Comparison of ENCODE assay signal across 9 mouse cellular contexts in the genomic region with DNA sequence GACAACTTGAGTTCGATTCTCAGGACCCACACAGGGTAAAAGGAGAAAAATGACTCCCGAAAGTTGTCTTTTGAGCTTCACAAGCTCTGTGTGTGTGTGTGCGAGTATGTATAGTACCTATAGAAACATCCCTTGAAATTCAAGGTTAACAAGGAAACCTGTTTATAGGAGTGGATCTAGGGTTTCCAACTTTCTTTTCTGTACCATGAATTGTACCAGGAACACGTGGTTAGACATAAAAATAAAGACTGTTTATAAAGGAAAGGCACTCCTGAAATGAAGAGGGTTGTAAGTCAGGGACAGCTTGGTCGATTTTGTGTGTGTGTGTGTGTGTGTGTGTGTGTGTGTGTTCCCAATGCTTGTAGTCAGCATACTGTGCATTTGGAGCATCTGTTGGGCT. TPM values are rescaled to one million over a fixed set of nuclear protein-coding genes. Genes with fewer than 3 reads are reported as not detected.
A peak's percentile ranks its signal among the peaks of the same experiment; 100 is the strongest.
DNase-seq lines count a peak whose midpoint lies in the region; ATAC-seq and TF ChIP-seq lines count a peak whose summit lies in the region.
"Had no signal": no experiment of that assay in that cellular context is flagged by ENCODE, and none has a peak within 500 bp of the region (broad histone marks: within the 10 kb centered on the region; RNA-seq: fewer than 3 reads in every experiment).

No protein-coding gene starts in this region.

- no peak for DNase-seq in kidney, postnatal 14 days
- DNase-seq in gastrocnemius, postnatal 10 days, result no peak
- no peak for DNase-seq in c-Kit-positive CD71-positive TER-119-positive erythroid progenitor cells, embryonic 14.5 days (ENCODE audit: low spot score)
- DNase-seq in kidney, adult 11 months, result no peak

- peak overlapping the region; percentile 81 for H3K4me3 ChIP-seq in kidney, embryonic 15.5 days (replicated peaks)
- peak overlapping the region; percentile 84 for H3K4me3 ChIP-seq in cortical plate, adult 2 months (ENCODE audit: insufficient read depth, low read length)
- peak overlapping the region; percentile 95 for H3K4me3 ChIP-seq in hindbrain, embryonic 16.5 days (ENCODE audit: low read length)
- peak overlapping the region; percentile 63 for H3K4me3 ChIP-seq in midbrain, embryonic 16.5 days (ENCODE audit: low read depth, low read length)

- WGBS in kidney, embryonic 15.5 days, result 12% methylated on average over 5 of the region's 5 CpGs
- WGBS in hindbrain, embryonic 16.5 days, result 13% methylated on average over 5 of the region's 5 CpGs
- WGBS in midbrain, embryonic 16.5 days, result 19% methylated on average over 5 of the region's 5 CpGs

- no peak for TF ChIP-seq POLR2A in cortical plate, adult 2 months (IDR thresholded peaks at IDR 0.05; ENCODE audit: extremely low read depth, insufficient read depth, low read length)

- peaks cover 15% of the 10 kb centered on the region for H3K27me3 ChIP-seq in kidney, embryonic 15.5 days
- H3K27me3 ChIP-seq in hindbrain, embryonic 16.5 days (replicated peaks; ENCODE audit: control insufficient read depth, insufficient read depth, low read length), result peaks cover 9% of the 10 kb centered on the region
- H3K27me3 ChIP-seq in midbrain, embryonic 16.5 days (ENCODE audit: control insufficient read depth, insufficient read depth, low read depth, low read length), result peaks cover 15% of the 10 kb centered on the region

- no peaks in the 10 kb centered on the region for H3K9me3 ChIP-seq in kidney, embryonic 15.5 days (replicated peaks)
- H3K9me3 ChIP-seq in hindbrain, embryonic 16.5 days (ENCODE audit: control insufficient read depth, low read length), result no peaks in the 10 kb centered on the region
- no peaks in the 10 kb centered on the region for H3K9me3 ChIP-seq in midbrain, embryonic 16.5 days (replicated peaks; ENCODE audit: control insufficient read depth, low read length, poor library complexity, severe bottlenecking)

- peaks cover 27% of the 10 kb centered on the region for H3K4me1 ChIP-seq in kidney, embryonic 15.5 days
- H3K4me1 ChIP-seq in cortical plate, adult 2 months (ENCODE audit: control insufficient read depth, insufficient read depth, low read length), result peaks cover 5% of the 10 kb centered on the region; the same call in 1 of the 2 replicates
- H3K4me1 ChIP-seq in hindbrain, embryonic 16.5 days (ENCODE audit: control insufficient read depth, insufficient read depth, low read depth, low read length), result peaks cover 13% of the 10 kb centered on the region
- H3K4me1 ChIP-seq in midbrain, embryonic 16.5 days (ENCODE audit: control insufficient read depth, insufficient read depth, low read length), result peaks cover 12% of the 10 kb centered on the region

- H3K9ac ChIP-seq in kidney, embryonic 15.5 days, result peak overlapping the region; percentile 85
- peak overlapping the region; percentile 87 for H3K9ac ChIP-seq in hindbrain, embryonic 16.5 days (ENCODE audit: low read depth, low read length)
- peak overlapping the region; percentile 68 for H3K9ac ChIP-seq in midbrain, embryonic 16.5 days (ENCODE audit: low read depth, low read length)

- no peak for ATAC-seq in kidney, embryonic 15.5 days (replicated peaks; ENCODE audit: low FRiP score)
- ATAC-seq in hindbrain, embryonic 16.5 days, result no peak
- ATAC-seq in midbrain, embryonic 16.5 days, result no peak

- peaks cover 25% of the 10 kb centered on the region for H3K36me3 ChIP-seq in kidney, embryonic 15.5 days
- H3K36me3 ChIP-seq in hindbrain, embryonic 16.5 days (ENCODE audit: control insufficient read depth, insufficient read depth, low read length), result 0 out of 2 replicates have a peak, but pooled peaks cover under 1% of the 10 kb centered on the region
- H3K36me3 ChIP-seq in midbrain, embryonic 16.5 days (ENCODE audit: control insufficient read depth, insufficient read depth, low read length), result no peaks in the 10 kb centered on the region

- peak overlapping the region; percentile 88 for H3K4me2 ChIP-seq in kidney, embryonic 15.5 days
- H3K4me2 ChIP-seq in hindbrain, embryonic 16.5 days (ENCODE audit: low read length), result peak overlapping the region; percentile 95
- H3K4me2 ChIP-seq in midbrain, embryonic 16.5 days (ENCODE audit: low read length), result peak overlapping the region; percentile 56

- 0 out of 2 replicates have a peak overlapping the region, but pooled peaks have one; percentile 79 for H3K27ac ChIP-seq in kidney, embryonic 15.5 days
- no peak overlapping the region for H3K27ac ChIP-seq in cortical plate, adult 2 months (ENCODE audit: insufficient read depth, low read length)
- H3K27ac ChIP-seq in hindbrain, embryonic 16.5 days (ENCODE audit: low read depth, low read length), result no peak overlapping the region
- H3K27ac ChIP-seq in midbrain, embryonic 16.5 days (ENCODE audit: low read length), result peak overlapping the region; percentile 69; the same call in 1 of the 2 replicates

- no peak for TF ChIP-seq CTCF in cortical plate, adult 2 months (IDR thresholded peaks at IDR 0.05; ENCODE audit: extremely low read depth, insufficient read depth, low read length)

RNA-seq across cellular contexts. Expression of a gene that starts 0.5 kb away (rescaled TPM):
- 65.5 and 67.1 TPM in 2 replicates for polyA plus RNA-seq in kidney, embryonic 15.5 days (2015; fragmentation: Nextera tagmentation; extraction: Ambion mirVana)
- polyA plus RNA-seq in cortical plate, adult 2 months (2012; rRNA removed), result 95.8 and 108 TPM in 2 replicates
- 45.2 and 46.3 TPM in 2 replicates for polyA plus RNA-seq in hindbrain, embryonic 16.5 days (2015; fragmentation: Nextera tagmentation; extraction: Ambion mirVana)
- polyA plus RNA-seq in midbrain, embryonic 16.5 days (2015; fragmentation: Nextera tagmentation; extraction: Ambion mirVana), result 52.3 and 53.0 TPM in 2 replicates
- total RNA-seq in gastrocnemius, postnatal 10 days (2021), result 10 to 100 TPM; 13.0 to 17.7 TPM

RNA-seq across cellular contexts. Expression of a gene that starts 7.3 kb away (rescaled TPM):
- 40.8 and 42.3 TPM in 2 replicates for polyA plus RNA-seq in kidney, embryonic 15.5 days (2015; fragmentation: Nextera tagmentation; extraction: Ambion mirVana)
- 0.79 and 1.3 TPM in 2 replicates for polyA plus RNA-seq in cortical plate, adult 2 months (2012; rRNA removed)
- 1.9 and 2.8 TPM in 2 replicates for polyA plus RNA-seq in hindbrain, embryonic 16.5 days (2015; fragmentation: Nextera tagmentation; extraction: Ambion mirVana)
- polyA plus RNA-seq in midbrain, embryonic 16.5 days (2015; fragmentation: Nextera tagmentation; extraction: Ambion mirVana), result 1.7 and 2.0 TPM in 2 replicates
- total RNA-seq in gastrocnemius, postnatal 10 days (2021), result 1 to 10 TPM in 1 of 2 experiments, under 1 TPM in 1; 0.78 to 1.1 TPM

RNA-seq across cellular contexts. Expression of a gene that starts 19.1 kb away (rescaled TPM):
- 6.7 and 6.9 TPM in 2 replicates for polyA plus RNA-seq in kidney, embryonic 15.5 days (2015; fragmentation: Nextera tagmentation; extraction: Ambion mirVana)
- polyA plus RNA-seq in cortical plate, adult 2 months (2012; rRNA removed), result 0.04 TPM in 1 of 2 replicates, not detected in the other
- 0.09 and 0.16 TPM in 2 replicates for polyA plus RNA-seq in hindbrain, embryonic 16.5 days (2015; fragmentation: Nextera tagmentation; extraction: Ambion mirVana)
- 0.06 TPM in 1 of 2 replicates, not detected in the other for polyA plus RNA-seq in midbrain, embryonic 16.5 days (2015; fragmentation: Nextera tagmentation; extraction: Ambion mirVana)
- under 1 TPM; 0.09 to 0.27 TPM for total RNA-seq in gastrocnemius, postnatal 10 days (2021)
- total RNA-seq: gastrocnemius, postnatal 36 days had no signal

RNA-seq across cellular contexts. Expression of a gene that starts 24.5 kb away (rescaled TPM):
- 1.6 and 5.2 TPM in 2 replicates for polyA plus RNA-seq in kidney, embryonic 15.5 days (2015; fragmentation: Nextera tagmentation; extraction: Ambion mirVana)
- 1.8 and 1.9 TPM in 2 replicates for polyA plus RNA-seq in cortical plate, adult 2 months (2012; rRNA removed)
- 1.1 and 1.3 TPM in 2 replicates for polyA plus RNA-seq in hindbrain, embryonic 16.5 days (2015; fragmentation: Nextera tagmentation; extraction: Ambion mirVana)
- 0.91 and 1.1 TPM in 2 replicates for polyA plus RNA-seq in midbrain, embryonic 16.5 days (2015; fragmentation: Nextera tagmentation; extraction: Ambion mirVana)
- total RNA-seq in gastrocnemius, postnatal 10 days (2021), result under 1 TPM; 0.16 to 0.27 TPM
- total RNA-seq: gastrocnemius, postnatal 36 days had no signal

Comparison
In these comparisons a context has a peak if more than half of its experiments do, and no peak if none do; other contexts are left out.
1. H3K27ac ChIP-seq: peak in kidney, embryonic 15.5 days (single experiment) and midbrain, embryonic 16.5 days (single experiment); none in cortical plate, adult 2 months (single experiment) and hindbrain, embryonic 16.5 days (single experiment).
2. RNA of a gene that starts 7.3 kb away (polyA plus RNA-seq): 40.8 to 42.3 TPM in kidney, embryonic 15.5 days; 1.9 to 2.8 TPM in hindbrain, embryonic 16.5 days, 1.7 to 2.0 TPM in midbrain, embryonic 16.5 days and 0.79 to 1.3 TPM in cortical plate, adult 2 months; every median in the first group is over 10 times any median in the second.
3. Peak in every context shown above with its lines, with median percentiles within 50 percentile points of each other: H3K4me2 ChIP-seq, H3K4me3 ChIP-seq and H3K9ac ChIP-seq.